Mouse (Mus musculus) hindbrain, embryonic 11.5 days (tissue): ENCODE measurements around the gene Slc22a5. TPM values are rescaled to one million over a fixed set of nuclear protein-coding genes. Genes with fewer than 3 reads are reported as not detected.
A peak's percentile ranks its signal among the peaks of the same experiment; 100 is the strongest.

Source experiments
- ATAC-seq: fragments of 200-750 bp; cut with Nextera tagmentation; 2 replicates; pipeline ENCODE4 v1.8.0; 2017; ENCODE audit warnings: mild to moderate bottlenecking, moderate TSS enrichment, moderate library complexity; ENCODE audit not compliant: low FRiP score
- DNase-seq: peaks from one replicate; pipeline ENCODE4 v3.0.0-alpha.2; 2015; ENCODE audit warnings: low spot score
- H3K27ac ChIP-seq: fragments of 300-500 bp; sonication (generic); 2 replicates; pipeline ENCODE4 v1.5.1; 2014; ENCODE audit warnings: mild to moderate bottlenecking, low read depth, low read length
- H3K27me3 ChIP-seq: fragments of 300-500 bp; sonication (generic); 2 replicates; pipeline ENCODE4 v1.6.1; 2014; ENCODE audit warnings: mild to moderate bottlenecking, low read length, moderate library complexity, mixed read lengths; ENCODE audit not compliant: control insufficient read depth, insufficient read depth
- H3K36me3 ChIP-seq: fragments of 300-500 bp; sonication (generic); 2 replicates; pipeline ENCODE4 v1.6.1; 2014; ENCODE audit warnings: mild to moderate bottlenecking, low read length, moderate library complexity, mixed read lengths; ENCODE audit not compliant: control insufficient read depth, insufficient read depth
- H3K4me1 ChIP-seq: fragments of 300-500 bp; sonication (generic); replicated peaks from 2 replicates; pipeline ENCODE4 v1.6.1; 2014; ENCODE audit warnings: low read length, mixed read lengths; ENCODE audit not compliant: control insufficient read depth, insufficient read depth
- H3K4me2 ChIP-seq: fragments of 300-500 bp; sonication (generic); replicated peaks from 2 replicates; pipeline ENCODE4 v1.6.1; 2014; ENCODE audit warnings: mild to moderate bottlenecking, low read depth, low read length
- H3K4me3 ChIP-seq: fragments of 300-500 bp; sonication (generic); 2 replicates; pipeline ENCODE4 v1.5.1; 2014; ENCODE audit warnings: low read depth, low read length
- H3K9ac ChIP-seq: fragments of 300-500 bp; sonication (generic); 2 replicates; pipeline ENCODE4 v1.6.1; 2014; ENCODE audit warnings: low read depth, low read length
- H3K9me3 ChIP-seq: fragments of 300-500 bp; sonication (generic); 2 replicates; pipeline ENCODE4 v1.6.1; 2016; ENCODE audit warnings: low read length; ENCODE audit not compliant: control insufficient read depth
- WGBS: fragments of 180-500 bp; shearing (Covaris S2); extraction: QIAGEN DNeasy Blood & Tissue Kit; methylation state at CpG from one replicate; pipeline ENCODE4 v1.1.7; 2014; 5-methylcytosine and 5-hydroxymethylcytosine counted together
- polyA plus RNA-seq: library from polyadenylated mRNA; unstranded; fragments of >200 nt; fragmentation: Nextera tagmentation; extraction: Ambion mirVana; gene quantifications from 2 replicates; pipeline ENCODE4 v1.2.1, GENCODE M21; 2014

Slc22a5 gene
- polyA plus RNA-seq, 1 experiment from 2014 or later: 7.8 TPM

GRCm38 (mm10) chr11:53853665-53854064, 37.8 kb downstream of the Slc22a5 start:
- no peak overlapping the region for H3K27ac ChIP-seq
- no peak overlapping the region for H3K4me3 ChIP-seq
- 63% methylated on average over 5 of the region's 5 CpGs for WGBS
- H3K4me2 ChIP-seq: no peak overlapping the region
- H3K9me3 ChIP-seq: no peaks in the 10 kb centered on the region
- DNase-seq (no peak), ATAC-seq (no peak)
- no peak overlapping the region for H3K9ac ChIP-seq
- H3K36me3 ChIP-seq: no peaks in the 10 kb centered on the region
- no peaks in the 10 kb centered on the region for H3K4me1 ChIP-seq
- H3K27me3 ChIP-seq: peaks cover 2% of the 10 kb centered on the region; the same call in 1 of the 2 replicates

DNA sequence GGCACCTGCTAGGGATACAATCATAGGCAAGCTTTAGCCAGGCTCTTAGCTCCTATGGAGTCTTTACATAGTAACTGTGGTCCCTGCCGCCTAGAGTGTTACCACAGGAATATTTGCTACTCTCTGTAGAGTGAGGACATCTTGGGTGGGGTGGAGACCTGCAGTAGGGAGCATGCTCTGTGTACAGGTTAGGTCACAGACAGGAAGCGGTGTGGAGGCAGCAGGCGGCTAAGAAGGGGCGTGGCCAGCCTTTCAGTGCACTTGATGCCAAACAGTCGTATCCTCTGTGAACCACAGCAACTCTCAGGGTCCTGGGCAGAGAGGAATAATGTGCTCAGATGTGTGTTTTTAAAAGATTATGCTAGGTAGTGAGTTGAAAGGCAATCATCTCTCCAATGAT, 39.7 kb downstream of the Slc22a5 start:
- no peaks in the 10 kb centered on the region for H3K4me1 ChIP-seq
- 64% methylated on average over 5 of the region's 5 CpGs for WGBS
- H3K9me3 ChIP-seq: no peaks in the 10 kb centered on the region
- H3K4me2 ChIP-seq: no peak overlapping the region
- no peak overlapping the region for H3K27ac ChIP-seq
- no peaks in the 10 kb centered on the region for H3K36me3 ChIP-seq
- DNase-seq (no peak), ATAC-seq (no peak)
- no peak overlapping the region for H3K9ac ChIP-seq
- H3K27me3 ChIP-seq: no peaks in the 10 kb centered on the region
- H3K4me3 ChIP-seq: no peak overlapping the region

DNA sequence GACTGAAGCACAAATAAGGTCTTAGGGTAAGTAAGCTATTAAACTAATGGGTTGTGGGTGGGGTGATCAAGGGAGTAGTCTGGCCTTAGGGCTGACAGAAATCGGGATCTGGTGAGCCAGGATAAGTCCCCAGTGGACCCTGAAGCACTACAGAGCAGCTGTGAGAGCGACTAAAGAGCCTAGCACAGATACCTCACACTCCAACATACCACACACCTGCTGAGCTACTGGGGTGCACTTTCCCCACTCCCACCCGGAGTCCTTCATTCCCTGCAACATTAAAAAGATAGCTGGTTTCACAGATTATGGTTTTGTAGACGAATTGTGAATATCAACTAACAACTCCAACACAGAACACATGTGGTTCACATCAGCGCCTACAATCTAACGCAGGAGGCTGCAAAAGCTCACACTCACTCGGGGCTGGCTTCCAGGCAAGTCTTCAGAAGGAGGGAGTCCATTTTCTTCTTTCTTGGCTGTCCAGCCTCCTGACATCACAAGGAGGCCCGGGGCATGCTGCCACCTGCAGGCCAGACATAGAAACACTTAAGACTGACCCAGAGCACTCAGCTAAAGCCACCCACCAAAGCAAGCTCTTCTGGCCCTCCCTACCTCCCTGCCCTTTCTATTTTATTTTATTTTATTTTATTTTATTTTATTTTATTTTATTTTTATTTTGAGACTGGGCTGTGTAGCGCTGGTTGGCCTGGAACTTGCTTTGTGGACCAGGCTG, 41.7 kb downstream of the Slc22a5 start:
- Histone ChIP-seq H3K9me3 (no peaks in the 10 kb centered on the region), H3K36me3 (no peaks in the 10 kb centered on the region), H3K27me3 (no peaks in the 10 kb centered on the region), H3K4me2 (no peak overlapping the region), H3K4me3 (no peak overlapping the region), H3K27ac (no peak overlapping the region), H3K4me1 (no peaks in the 10 kb centered on the region), H3K9ac (0 out of 2 replicates have a peak overlapping the region, but pooled peaks have one; percentile 11)
- ATAC-seq: no peak
- 32% methylated on average over 9 of the region's 9 CpGs for WGBS
- DNase-seq: peak; percentile 83

DNA sequence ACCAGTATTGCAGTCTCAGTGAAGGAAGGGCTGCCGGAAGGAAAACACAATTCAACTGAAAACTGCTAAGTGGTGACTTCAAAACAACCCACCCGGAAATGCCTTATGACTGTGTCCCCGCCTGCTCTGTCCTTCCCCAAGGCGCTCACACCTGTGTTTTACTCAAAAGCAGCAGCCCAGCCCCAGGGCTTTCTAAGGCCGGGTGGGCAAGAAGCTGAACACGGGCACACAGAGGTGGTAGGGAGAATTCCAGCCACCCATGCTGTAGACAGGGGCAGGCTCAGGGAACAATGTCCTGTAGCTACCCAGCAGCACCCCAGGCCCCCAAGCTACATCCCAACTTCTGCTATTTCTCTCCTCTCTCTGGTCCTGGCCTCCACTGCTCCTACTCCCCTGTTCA, 45.8 kb downstream of the Slc22a5 start:
- Histone ChIP-seq H3K4me3 (no peak overlapping the region), H3K27ac (no peak overlapping the region), H3K4me1 (no peaks in the 10 kb centered on the region), H3K9ac (no peak overlapping the region), H3K27me3 (no peaks in the 10 kb centered on the region), H3K36me3 (no peaks in the 10 kb centered on the region), H3K9me3 (no peaks in the 10 kb centered on the region), H3K4me2 (no peak overlapping the region)
- WGBS: 82% methylated on average over 6 of the region's 6 CpGs
- no peak for ATAC-seq
- no peak for DNase-seq

DNA sequence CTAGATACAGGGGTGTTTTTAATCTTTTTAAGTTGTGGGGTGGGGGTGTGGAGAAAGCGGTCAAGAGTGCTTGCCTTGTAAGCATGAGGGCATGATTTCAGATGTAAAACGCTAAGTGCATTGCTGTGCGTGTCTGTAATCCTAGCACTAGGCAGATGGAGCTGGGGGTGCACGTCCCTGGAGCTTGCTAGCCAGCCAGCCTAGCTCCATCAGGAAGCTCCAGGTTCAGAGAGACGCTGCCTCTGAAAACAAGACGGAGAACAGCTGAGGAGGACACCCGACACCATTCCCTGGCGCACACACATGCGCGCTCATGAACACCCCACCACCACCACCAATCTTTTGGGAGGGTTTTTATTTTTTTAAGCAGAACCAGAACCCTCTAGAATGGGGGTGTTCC, 48.4 kb downstream of the Slc22a5 start:
- no peaks in the 10 kb centered on the region for H3K36me3 ChIP-seq
- no peak for DNase-seq
- no peak for ATAC-seq
- H3K27me3 ChIP-seq: no peaks in the 10 kb centered on the region
- H3K27ac ChIP-seq: no peak overlapping the region
- WGBS: 69% methylated on average over 10 of the region's 10 CpGs
- H3K4me1 ChIP-seq: no peaks in the 10 kb centered on the region
- H3K9me3 ChIP-seq: no peaks in the 10 kb centered on the region
- H3K9ac ChIP-seq: no peak overlapping the region
- H3K4me2 ChIP-seq: no peak overlapping the region
- no peak overlapping the region for H3K4me3 ChIP-seq

- WGBS: 52% methylated on average over 4 of the region's 4 CpGs
- DNase-seq: no peak
These were observed 49.3 kb downstream of the Slc22a5 start for GRCm38 (mm10) chr11:53842161-53842581.

GRCm38 (mm10) chr11:53841514-53841913, 49.9 kb downstream of the Slc22a5 start:
- no peak overlapping the region for H3K4me3 ChIP-seq
- H3K27ac ChIP-seq: no peak overlapping the region
- H3K4me2 ChIP-seq: no peak overlapping the region
- ATAC-seq (no peak), DNase-seq (no peak)
- no peaks in the 10 kb centered on the region for H3K27me3 ChIP-seq
- H3K9ac ChIP-seq: no peak overlapping the region
- no peaks in the 10 kb centered on the region for H3K4me1 ChIP-seq
- no peaks in the 10 kb centered on the region for H3K9me3 ChIP-seq
- 79% methylated on average over 12 of the region's 12 CpGs for WGBS
- H3K36me3 ChIP-seq: no peaks in the 10 kb centered on the region

More at GRCm38 (mm10) chr11:53842161-53842581, 49.3 kb downstream of the Slc22a5 start:
- H3K36me3 ChIP-seq: no peaks in the 10 kb centered on the region
- no peak overlapping the region for H3K4me2 ChIP-seq
- H3K4me1 ChIP-seq: no peaks in the 10 kb centered on the region
- no peak for ATAC-seq
- H3K27ac ChIP-seq: no peak overlapping the region
- H3K27me3 ChIP-seq: no peaks in the 10 kb centered on the region
- no peaks in the 10 kb centered on the region for H3K9me3 ChIP-seq
- no peak overlapping the region for H3K9ac ChIP-seq
- no peak overlapping the region for H3K4me3 ChIP-seq

DNA sequence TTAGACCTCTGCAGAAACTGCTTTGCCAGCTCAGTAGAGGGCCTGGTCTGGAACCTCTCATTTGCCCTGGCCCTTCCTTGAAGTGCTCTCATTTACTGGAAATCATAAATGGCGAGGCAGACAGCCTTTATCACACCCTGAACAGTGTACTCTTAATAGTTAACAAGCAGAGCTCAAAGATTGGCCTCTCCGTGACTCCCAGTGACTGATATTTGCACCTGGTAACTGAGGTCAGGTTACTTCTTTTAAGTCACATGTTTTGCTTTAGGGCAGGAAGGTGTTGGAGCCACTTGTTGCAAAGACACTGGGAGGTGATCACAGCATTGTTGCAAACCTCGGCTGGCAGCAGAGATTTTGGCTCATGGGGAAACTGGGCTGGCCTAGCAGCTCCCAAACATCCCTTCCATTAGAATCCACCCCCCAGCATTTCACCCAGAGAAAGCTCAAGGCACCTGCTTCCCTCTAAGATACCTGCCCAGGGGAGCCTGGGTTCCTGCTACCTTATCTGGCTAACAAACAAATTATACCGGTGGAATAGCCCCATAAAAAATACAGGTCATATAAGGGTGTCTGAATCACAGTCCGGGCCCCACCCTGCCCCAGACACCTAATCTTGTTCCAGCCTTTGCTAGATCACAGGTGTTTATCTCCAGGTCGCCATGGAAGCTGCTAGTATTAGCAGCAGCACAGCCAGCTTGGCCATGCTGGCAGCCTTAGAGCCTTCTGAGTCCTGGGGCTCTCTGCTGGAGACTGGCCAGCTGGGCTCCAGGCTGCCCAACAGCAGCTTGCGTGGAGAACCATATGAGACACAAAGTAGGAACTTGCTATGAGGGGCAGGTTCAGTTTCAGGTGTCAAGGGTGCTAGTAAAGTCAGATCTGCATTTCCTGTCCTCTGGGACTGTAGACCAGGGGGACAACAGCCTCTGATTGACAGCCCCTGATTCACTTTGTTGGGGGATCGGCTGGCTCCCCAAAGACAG, 51.5 kb downstream of the Slc22a5 start:
- 70% methylated on average over 8 of the region's 8 CpGs for WGBS
- H3K27ac ChIP-seq: no peak overlapping the region
- DNase-seq: no peak
- no peak overlapping the region for H3K4me2 ChIP-seq
- ATAC-seq: no peak
- H3K9ac ChIP-seq: no peak overlapping the region
- no peaks in the 10 kb centered on the region for H3K9me3 ChIP-seq
- no peaks in the 10 kb centered on the region for H3K36me3 ChIP-seq
- H3K4me3 ChIP-seq: no peak overlapping the region
- no peaks in the 10 kb centered on the region for H3K4me1 ChIP-seq
- H3K27me3 ChIP-seq: no peaks in the 10 kb centered on the region
